Mouse (Mus musculus): ENCODE measurements around the gene Ninj2. TPM values are rescaled to one million over a fixed set of nuclear protein-coding genes. Genes with fewer than 3 reads are reported as not detected.

Ninj2 gene
- polyA plus RNA-seq, 1 experiment from 2014 or later, result not detected

GRCm38 (mm10) chr6:120190912-120191311, 97.8 kb downstream of the Ninj2 start:
- Histone ChIP-seq H3K27me3 (ENCODE audit: control insufficient read depth, insufficient read depth, low read length) (no peaks in the 10 kb centered on the region), H3K4me3 (ENCODE audit: low read depth, low read length) (no peak overlapping the region), H3K27ac (ENCODE audit: low read depth, low read length) (no peak overlapping the region), H3K9me3 (ENCODE audit: control insufficient read depth, low read length) (no peaks in the 10 kb centered on the region), H3K4me2 (ENCODE audit: low read depth, low read length, severe bottlenecking) (no peak overlapping the region), H3K4me1 (replicated peaks; ENCODE audit: control insufficient read depth, insufficient read depth, low read length) (peaks cover 15% of the 10 kb centered on the region), H3K9ac (ENCODE audit: low read length) (no peak overlapping the region), H3K36me3 (ENCODE audit: control insufficient read depth, insufficient read depth, low read length) (no peaks in the 10 kb centered on the region)
- no peak for ATAC-seq (replicated peaks; ENCODE audit: low FRiP score)
- WGBS, result 84% methylated on average over 4 of the region's 4 CpGs
- DNase-seq (ENCODE audit: low spot score), result no peak

DNA sequence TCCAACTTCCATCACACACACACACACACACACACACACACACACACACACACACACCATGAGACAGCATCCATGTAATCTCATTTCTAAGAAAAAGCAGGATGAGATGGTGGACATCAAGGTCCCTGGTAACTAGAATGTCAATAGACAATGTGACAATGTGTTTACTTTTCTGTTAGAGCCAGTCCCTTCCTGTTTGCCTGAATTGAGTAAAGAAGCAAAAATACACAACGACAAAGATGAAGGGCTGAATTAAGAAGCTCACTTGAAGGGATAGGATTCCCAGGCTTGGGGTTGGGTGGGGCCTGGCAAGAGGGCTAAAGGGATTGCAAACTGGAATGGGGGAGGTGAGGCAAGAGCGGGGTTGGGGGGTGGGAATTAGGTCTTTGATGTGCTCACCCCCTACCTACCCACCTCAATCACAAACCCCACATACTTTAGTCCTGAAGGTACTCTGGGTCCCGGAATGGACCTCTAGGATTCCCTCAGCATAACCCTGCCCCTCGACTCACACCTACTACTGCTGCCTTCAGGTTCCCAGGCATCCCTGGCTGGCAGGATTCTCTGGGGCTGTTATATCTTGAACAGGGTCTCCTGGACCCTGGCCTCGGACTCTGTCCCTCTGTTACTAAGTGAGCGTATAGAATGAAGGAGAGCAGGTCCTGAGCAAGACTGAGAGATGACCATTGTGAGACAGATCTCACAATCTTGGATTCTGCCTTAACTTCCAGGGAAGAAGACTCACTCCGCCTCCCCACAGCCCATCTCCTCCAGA, 98.4 kb downstream of the Ninj2 start:
- Histone ChIP-seq H3K9ac (ENCODE audit: low read length) (peak overlapping the region; percentile 2; the same call in 1 of the 2 replicates), H3K4me2 (ENCODE audit: low read depth, low read length, severe bottlenecking) (peak overlapping the region; percentile 1; the same call in 1 of the 2 replicates), H3K27ac (ENCODE audit: low read depth, low read length) (no peak overlapping the region), H3K9me3 (ENCODE audit: control insufficient read depth, low read length) (no peaks in the 10 kb centered on the region), H3K4me1 (replicated peaks; ENCODE audit: control insufficient read depth, insufficient read depth, low read length) (peaks cover 15% of the 10 kb centered on the region), H3K4me3 (ENCODE audit: low read depth, low read length) (no peak overlapping the region), H3K27me3 (ENCODE audit: control insufficient read depth, insufficient read depth, low read length) (no peaks in the 10 kb centered on the region), H3K36me3 (ENCODE audit: control insufficient read depth, insufficient read depth, low read length) (no peaks in the 10 kb centered on the region)
- WGBS, result 54% methylated on average over 7 of the region's 7 CpGs
- ATAC-seq (replicated peaks; ENCODE audit: low FRiP score), result no peak
- no peak for DNase-seq (ENCODE audit: low spot score)

DNA sequence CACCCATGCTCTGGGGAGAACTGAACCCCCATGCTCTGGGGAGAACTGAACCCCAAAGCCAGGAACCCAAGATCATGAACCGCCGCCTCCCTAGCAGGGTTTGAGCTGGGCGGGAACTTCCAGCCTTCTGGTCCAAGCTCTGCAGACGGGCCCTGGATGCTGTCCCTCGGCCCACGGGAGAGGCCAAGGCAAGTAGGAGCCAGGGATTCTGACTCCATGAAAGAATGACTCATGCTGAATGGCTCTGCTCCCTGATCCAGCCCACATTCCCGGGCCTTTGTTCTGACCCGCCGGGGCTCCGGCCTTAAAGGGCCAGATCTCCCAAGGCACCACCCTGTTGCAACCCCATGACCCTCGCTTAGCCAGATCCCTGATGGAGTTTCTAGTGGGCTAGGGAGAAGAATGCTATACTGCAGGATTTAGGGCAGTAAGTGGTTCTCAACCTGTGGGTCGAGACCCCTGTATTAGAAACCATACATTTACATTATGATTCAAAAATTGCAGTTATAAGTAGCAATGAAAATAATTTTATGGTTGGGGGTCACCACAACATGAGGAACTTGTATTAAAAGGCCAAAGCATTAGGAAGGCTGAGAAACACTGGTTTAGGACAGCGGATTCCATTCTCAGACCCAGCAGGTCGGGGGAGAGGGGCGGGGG, 99.2 kb downstream of the Ninj2 start:
- WGBS, result 10% methylated on average over 15 of the region's 15 CpGs
- H3K9ac ChIP-seq (ENCODE audit: low read length), result peak overlapping the region; percentile 2
- 0 out of 2 replicates have a peak, but pooled peaks have one; percentile 10 for ATAC-seq (replicated peaks; ENCODE audit: low FRiP score)
- H3K4me1 ChIP-seq (replicated peaks; ENCODE audit: control insufficient read depth, insufficient read depth, low read length), result peaks cover 15% of the 10 kb centered on the region
- no peaks in the 10 kb centered on the region for H3K36me3 ChIP-seq (ENCODE audit: control insufficient read depth, insufficient read depth, low read length)
- H3K27ac ChIP-seq (ENCODE audit: low read depth, low read length), result no peak overlapping the region
- DNase-seq (ENCODE audit: low spot score), result peak; percentile 58
- H3K4me2 ChIP-seq (ENCODE audit: low read depth, low read length, severe bottlenecking), result peak overlapping the region; percentile 1; the same call in 1 of the 2 replicates
- no peaks in the 10 kb centered on the region for H3K9me3 ChIP-seq (ENCODE audit: control insufficient read depth, low read length)
- H3K4me3 ChIP-seq (ENCODE audit: low read depth, low read length), result no peak overlapping the region
- H3K27me3 ChIP-seq (ENCODE audit: control insufficient read depth, insufficient read depth, low read length), result no peaks in the 10 kb centered on the region

DNA sequence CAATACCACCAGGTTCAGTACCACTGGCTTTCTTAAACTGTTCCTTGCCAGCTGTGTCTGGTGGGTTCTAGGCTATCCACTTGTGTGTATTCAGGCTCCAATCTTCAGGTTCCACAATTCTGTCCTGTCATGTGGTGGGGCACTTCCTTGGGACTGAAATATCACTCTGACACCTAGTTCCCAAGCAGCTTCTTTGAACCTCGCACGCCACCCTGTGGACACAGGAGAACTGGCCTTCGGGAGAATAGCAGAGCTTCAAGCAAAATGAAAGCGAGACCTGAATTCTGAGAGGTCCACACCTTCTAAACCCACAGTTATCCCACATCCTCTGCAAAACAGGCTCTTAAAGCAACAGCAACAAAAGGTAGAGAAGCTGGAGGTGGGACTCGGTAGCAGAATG, 100.0 kb downstream of the Ninj2 start:
- ATAC-seq (replicated peaks; ENCODE audit: low FRiP score) (no peak), DNase-seq (ENCODE audit: low spot score) (peak; percentile 78)
- Histone ChIP-seq H3K27ac (ENCODE audit: low read depth, low read length) (no peak overlapping the region), H3K4me1 (replicated peaks; ENCODE audit: control insufficient read depth, insufficient read depth, low read length) (peaks cover 11% of the 10 kb centered on the region), H3K36me3 (ENCODE audit: control insufficient read depth, insufficient read depth, low read length) (no peaks in the 10 kb centered on the region), H3K9ac (ENCODE audit: low read length) (no peak overlapping the region), H3K9me3 (ENCODE audit: control insufficient read depth, low read length) (no peaks in the 10 kb centered on the region), H3K4me2 (ENCODE audit: low read depth, low read length, severe bottlenecking) (no peak overlapping the region), H3K27me3 (ENCODE audit: control insufficient read depth, insufficient read depth, low read length) (no peaks in the 10 kb centered on the region), H3K4me3 (ENCODE audit: low read depth, low read length) (no peak overlapping the region)
- 19% methylated on average over 5 of the region's 5 CpGs for WGBS

GRCm38 (mm10) chr6:120193793-120194192, 100.6 kb downstream of the Ninj2 start:
- no peaks in the 10 kb centered on the region for H3K36me3 ChIP-seq (ENCODE audit: control insufficient read depth, insufficient read depth, low read length)
- no peak overlapping the region for H3K27ac ChIP-seq (ENCODE audit: low read depth, low read length)
- WGBS, result 73% methylated on average over 1 of the region's 1 CpGs
- DNase-seq (ENCODE audit: low spot score) (no peak), ATAC-seq (replicated peaks; ENCODE audit: low FRiP score) (no peak)
- H3K4me3 ChIP-seq (ENCODE audit: low read depth, low read length), result no peak overlapping the region
- H3K4me2 ChIP-seq (ENCODE audit: low read depth, low read length, severe bottlenecking), result no peak overlapping the region
- H3K27me3 ChIP-seq (ENCODE audit: control insufficient read depth, insufficient read depth, low read length), result no peaks in the 10 kb centered on the region
- H3K4me1 ChIP-seq (replicated peaks; ENCODE audit: control insufficient read depth, insufficient read depth, low read length), result peaks cover 7% of the 10 kb centered on the region
- H3K9me3 ChIP-seq (ENCODE audit: control insufficient read depth, low read length), result no peaks in the 10 kb centered on the region
- H3K9ac ChIP-seq (ENCODE audit: low read length), result no peak overlapping the region

GRCm38 (mm10) chr6:120194305-120194704, 101.2 kb downstream of the Ninj2 start:
- no peak overlapping the region for H3K4me2 ChIP-seq (ENCODE audit: low read depth, low read length, severe bottlenecking)
- no peak overlapping the region for H3K9ac ChIP-seq (ENCODE audit: low read length)
- WGBS, result 27% methylated on average over 10 of the region's 10 CpGs
- no peaks in the 10 kb centered on the region for H3K36me3 ChIP-seq (ENCODE audit: control insufficient read depth, insufficient read depth, low read length)
- H3K27me3 ChIP-seq (ENCODE audit: control insufficient read depth, insufficient read depth, low read length), result no peaks in the 10 kb centered on the region
- no peak for DNase-seq (ENCODE audit: low spot score)
- ATAC-seq (replicated peaks; ENCODE audit: low FRiP score), result no peak
- H3K9me3 ChIP-seq (ENCODE audit: control insufficient read depth, low read length), result no peaks in the 10 kb centered on the region
- H3K4me1 ChIP-seq (replicated peaks; ENCODE audit: control insufficient read depth, insufficient read depth, low read length), result peaks cover 7% of the 10 kb centered on the region; the same call in 1 of the 2 replicates
- no peak overlapping the region for H3K4me3 ChIP-seq (ENCODE audit: low read depth, low read length)
- H3K27ac ChIP-seq (ENCODE audit: low read depth, low read length), result no peak overlapping the region

- no peaks in the 10 kb centered on the region for H3K27me3 ChIP-seq (ENCODE audit: control insufficient read depth, insufficient read depth, low read length)
- peaks cover 7% of the 10 kb centered on the region for H3K4me1 ChIP-seq (replicated peaks; ENCODE audit: control insufficient read depth, insufficient read depth, low read length)
- H3K4me2 ChIP-seq (ENCODE audit: low read depth, low read length, severe bottlenecking), result no peak overlapping the region
- DNase-seq (ENCODE audit: low spot score), result no peak
- ATAC-seq (replicated peaks; ENCODE audit: low FRiP score), result no peak
- no peaks in the 10 kb centered on the region for H3K9me3 ChIP-seq (ENCODE audit: control insufficient read depth, low read length)
- H3K36me3 ChIP-seq (ENCODE audit: control insufficient read depth, insufficient read depth, low read length), result no peaks in the 10 kb centered on the region
- 21% methylated on average over 7 of the region's 7 CpGs for WGBS
- H3K27ac ChIP-seq (ENCODE audit: low read depth, low read length), result no peak overlapping the region
- no peak overlapping the region for H3K4me3 ChIP-seq (ENCODE audit: low read depth, low read length)
- H3K9ac ChIP-seq (ENCODE audit: low read length), result no peak overlapping the region
Observed at GRCm38 (mm10) chr6:120194963-120195362, 101.8 kb downstream of the Ninj2 start.

- Histone ChIP-seq H3K9me3 (ENCODE audit: control insufficient read depth, low read length) (no peaks in the 10 kb centered on the region), H3K4me2 (ENCODE audit: low read depth, low read length, severe bottlenecking) (no peak overlapping the region), H3K36me3 (ENCODE audit: control insufficient read depth, insufficient read depth, low read length) (no peaks in the 10 kb centered on the region), H3K4me3 (ENCODE audit: low read depth, low read length) (no peak overlapping the region), H3K9ac (ENCODE audit: low read length) (no peak overlapping the region), H3K4me1 (replicated peaks; ENCODE audit: control insufficient read depth, insufficient read depth, low read length) (peaks cover 6% of the 10 kb centered on the region), H3K27ac (ENCODE audit: low read depth, low read length) (no peak overlapping the region), H3K27me3 (ENCODE audit: control insufficient read depth, insufficient read depth, low read length) (no peaks in the 10 kb centered on the region)
- DNase-seq (ENCODE audit: low spot score) (peak; percentile 61), ATAC-seq (replicated peaks; ENCODE audit: low FRiP score) (no peak)
- WGBS, result 35% methylated on average over 2 of the region's 2 CpGs
Observed at GRCm38 (mm10) chr6:120196837-120197236, 103.7 kb downstream of the Ninj2 start.
